Mouse (Mus musculus): Measurements from ENCODE around the gene Kpna4. TPM values are rescaled to one million over a fixed set of nuclear protein-coding genes. Genes with fewer than 3 reads are reported as not detected.

Kpna4 gene
- total RNA-seq, 1 experiment, result 33.8 TPM

DNA sequence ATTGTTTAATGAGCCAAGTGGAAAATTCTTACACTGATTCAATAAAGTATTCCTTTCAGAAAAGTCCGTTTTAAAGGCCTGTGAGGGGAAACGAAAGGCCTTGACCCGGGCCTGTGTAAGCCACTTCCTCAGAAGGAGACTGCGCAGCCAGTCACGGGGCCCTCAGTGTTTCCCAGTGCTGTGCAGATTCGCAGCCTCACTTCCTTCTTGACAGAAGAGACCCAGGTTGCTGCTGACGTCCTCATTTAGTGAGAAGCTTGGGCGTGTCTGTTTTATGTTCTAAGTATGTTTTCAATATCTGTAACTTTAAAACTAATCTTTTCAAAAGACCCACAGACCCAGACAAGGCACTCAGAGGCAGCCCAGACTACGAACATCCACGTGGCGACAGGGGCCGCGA, 29.6 kb upstream of the Kpna4 start:
- Histone ChIP-seq H3K4me3 (ENCODE audit: insufficient read depth in 1 of 2, low read depth in 1 of 2, low read length in 2 of 2, poor library complexity in 1 of 2, severe bottlenecking in 1 of 2) (no peak overlapping the region), H3K4me1 (ENCODE audit: control insufficient read depth in 2 of 2, insufficient read depth in 2 of 2, low read length in 2 of 2, poor library complexity in 1 of 2) (peaks cover 0 to 4% of the 10 kb centered on the region in 2 experiments; a peak in 1 of 4 replicates), H3K9ac (ENCODE audit: insufficient read depth, low read depth, low read length, poor library complexity, severe bottlenecking) (no peak overlapping the region), H3K27ac (ENCODE audit: insufficient read depth, low read depth, low read length, poor library complexity, severe bottlenecking) (no peak overlapping the region), H3K36me3 (ENCODE audit: control insufficient read depth, insufficient read depth, low read length, poor library complexity, severe bottlenecking) (no peaks in the 10 kb centered on the region), H3K9me3 (ENCODE audit: control insufficient read depth, insufficient read depth, low read depth, low read length) (no peaks in the 10 kb centered on the region)
- no peak for TF ChIP-seq ZC3H11A (IDR thresholded peaks at IDR 0.05; ENCODE audit: borderline replicate concordance, low read depth, low read length)
- TF ChIP-seq ZNF384 (IDR thresholded peaks at IDR 0.05; ENCODE audit: low read depth, low read length), result no peak
- TF ChIP-seq CHD2 (IDR thresholded peaks at IDR 0.05; ENCODE audit: low read depth, low read length), result no peak
- no peak for TF ChIP-seq MAFK (IDR thresholded peaks at IDR 0.05; ENCODE audit: insufficient read depth, low read depth, low read length)
- TF ChIP-seq HCFC1 (IDR thresholded peaks at IDR 0.05; ENCODE audit: borderline replicate concordance, insufficient read depth, low read length), result no peak
- DNase-seq (ENCODE audit: low read depth, low spot score), result no peak
- in situ Hi-C loops (cut with MboI; ENCODE audit: low sequenced_read_pairs in 2 of 2, unreplicated experiment in 2 of 2), result no loop called here

DNA sequence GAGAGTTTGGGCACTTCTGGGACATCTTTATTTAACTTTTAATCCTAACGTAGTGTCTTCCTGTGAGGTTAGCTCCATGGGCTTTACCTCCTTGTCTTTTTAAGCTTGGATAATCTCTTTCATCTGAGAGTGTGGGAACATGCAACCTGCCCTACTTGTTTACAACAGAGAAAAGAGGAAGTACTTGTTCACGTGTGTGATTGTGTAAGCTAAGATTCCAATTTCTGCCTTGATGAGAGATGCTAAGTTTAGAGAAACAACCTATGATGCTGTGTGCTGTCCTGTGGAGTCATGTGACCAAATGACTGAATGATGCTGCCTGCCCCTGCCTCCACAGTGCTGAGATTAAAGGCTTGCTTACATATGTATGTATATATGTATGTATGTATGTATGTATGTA, 27.8 kb upstream of the Kpna4 start:
- TF ChIP-seq HCFC1 (IDR thresholded peaks at IDR 0.05; ENCODE audit: borderline replicate concordance, insufficient read depth, low read length) (no peak), ZNF384 (IDR thresholded peaks at IDR 0.05; ENCODE audit: low read depth, low read length) (no peak), MAFK (IDR thresholded peaks at IDR 0.05; ENCODE audit: insufficient read depth, low read depth, low read length) (no peak), ZC3H11A (IDR thresholded peaks at IDR 0.05; ENCODE audit: borderline replicate concordance, low read depth, low read length) (no peak), CHD2 (IDR thresholded peaks at IDR 0.05; ENCODE audit: low read depth, low read length) (no peak)

DNA sequence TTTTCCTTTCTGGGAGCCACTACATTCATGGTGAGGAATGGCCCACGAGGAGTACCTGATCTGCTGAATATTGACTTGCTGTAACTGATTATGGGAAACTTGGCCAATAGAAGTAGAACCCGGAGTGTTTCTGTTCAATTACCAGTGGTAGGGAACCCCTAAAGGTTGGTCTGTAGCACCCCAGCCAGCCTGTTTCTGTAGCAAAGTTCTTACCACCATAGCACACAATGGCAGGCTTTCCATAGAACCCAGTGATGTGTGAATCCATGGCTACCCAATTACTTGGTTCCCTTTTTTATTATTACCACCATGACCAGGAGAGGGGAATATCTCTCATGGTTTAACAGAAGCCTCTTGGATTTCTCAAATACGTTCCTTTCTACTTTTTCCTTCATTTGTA, 24.0 kb upstream of the Kpna4 start:
- DNase-seq (ENCODE audit: low read depth, low spot score), result no peak
- Histone ChIP-seq H3K9me3 (ENCODE audit: control insufficient read depth, insufficient read depth, low read depth, low read length) (no peaks in the 10 kb centered on the region), H3K36me3 (ENCODE audit: control insufficient read depth, insufficient read depth, low read length, poor library complexity, severe bottlenecking) (no peaks in the 10 kb centered on the region), H3K9ac (ENCODE audit: insufficient read depth, low read depth, low read length, poor library complexity, severe bottlenecking) (no peak overlapping the region), H3K27ac (ENCODE audit: insufficient read depth, low read depth, low read length, poor library complexity, severe bottlenecking) (no peak overlapping the region), H3K4me3 (ENCODE audit: insufficient read depth in 1 of 2, low read depth in 1 of 2, low read length in 2 of 2, poor library complexity in 1 of 2, severe bottlenecking in 1 of 2) (no peak overlapping the region), H3K4me1 (ENCODE audit: control insufficient read depth in 2 of 2, insufficient read depth in 2 of 2, low read length in 2 of 2, poor library complexity in 1 of 2) (no peaks in the 10 kb centered on the region)
- no peak for TF ChIP-seq MAFK (IDR thresholded peaks at IDR 0.05; ENCODE audit: insufficient read depth, low read depth, low read length)
- TF ChIP-seq ZC3H11A (IDR thresholded peaks at IDR 0.05; ENCODE audit: borderline replicate concordance, low read depth, low read length), result no peak
- no peak for TF ChIP-seq ZNF384 (IDR thresholded peaks at IDR 0.05; ENCODE audit: low read depth, low read length)
- TF ChIP-seq HCFC1 (IDR thresholded peaks at IDR 0.05; ENCODE audit: borderline replicate concordance, insufficient read depth, low read length), result no peak
- no peak for TF ChIP-seq CHD2 (IDR thresholded peaks at IDR 0.05; ENCODE audit: low read depth, low read length)
- in situ Hi-C loops (cut with MboI; ENCODE audit: low sequenced_read_pairs in 2 of 2, unreplicated experiment in 2 of 2), result no loop called here

More for the DNA sequence above, 27.8 kb upstream of the Kpna4 start:
- H3K4me1 ChIP-seq (ENCODE audit: control insufficient read depth in 2 of 2, insufficient read depth in 2 of 2, low read length in 2 of 2, poor library complexity in 1 of 2), result peaks cover 0 to 4% of the 10 kb centered on the region in 2 experiments; a peak in 1 of 4 replicates
- no peaks in the 10 kb centered on the region for H3K36me3 ChIP-seq (ENCODE audit: control insufficient read depth, insufficient read depth, low read length, poor library complexity, severe bottlenecking)
- no peak overlapping the region for H3K4me3 ChIP-seq (ENCODE audit: insufficient read depth in 1 of 2, low read depth in 1 of 2, low read length in 2 of 2, poor library complexity in 1 of 2, severe bottlenecking in 1 of 2)
- H3K27ac ChIP-seq (ENCODE audit: insufficient read depth, low read depth, low read length, poor library complexity, severe bottlenecking), result no peak overlapping the region
- no peak for DNase-seq (ENCODE audit: low read depth, low spot score)
- H3K9me3 ChIP-seq (ENCODE audit: control insufficient read depth, insufficient read depth, low read depth, low read length), result no peaks in the 10 kb centered on the region
- in situ Hi-C loops (cut with MboI; ENCODE audit: low sequenced_read_pairs in 2 of 2, unreplicated experiment in 2 of 2), result no loop called here
- H3K9ac ChIP-seq (ENCODE audit: insufficient read depth, low read depth, low read length, poor library complexity, severe bottlenecking), result no peak overlapping the region

DNA sequence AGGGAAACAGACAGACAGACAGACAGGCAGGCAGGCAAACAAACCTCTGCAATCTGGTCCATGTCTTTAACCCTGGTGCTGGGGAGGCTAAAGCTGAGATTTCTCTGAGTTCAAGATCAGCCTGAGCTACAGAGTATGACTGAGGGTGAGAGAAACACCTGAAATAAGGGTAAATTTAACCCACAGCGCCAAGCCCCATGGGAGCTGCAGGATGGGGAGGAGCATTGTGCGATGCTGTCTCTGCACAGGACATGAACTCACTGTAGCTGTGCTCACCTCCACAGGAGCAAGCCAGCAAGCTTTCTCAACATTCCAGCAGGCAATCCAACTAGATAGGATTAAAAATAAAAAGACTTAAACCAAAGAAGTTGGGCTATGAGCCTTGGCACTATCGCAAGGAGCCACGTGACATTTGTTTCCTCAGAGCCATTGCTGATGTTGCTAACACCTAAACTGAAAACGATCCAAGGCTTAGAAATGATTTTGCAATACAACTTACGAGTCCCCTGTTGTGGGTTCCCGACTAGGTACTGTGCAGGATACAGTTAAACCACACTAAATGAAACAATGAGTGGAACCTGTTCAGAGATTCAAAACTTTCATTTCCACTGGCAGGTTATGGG, 15.6 kb upstream of the Kpna4 start:
- no peak for TF ChIP-seq MAFK (IDR thresholded peaks at IDR 0.05; ENCODE audit: insufficient read depth, low read depth, low read length)
- no peak for DNase-seq (ENCODE audit: low read depth, low spot score)

DNA sequence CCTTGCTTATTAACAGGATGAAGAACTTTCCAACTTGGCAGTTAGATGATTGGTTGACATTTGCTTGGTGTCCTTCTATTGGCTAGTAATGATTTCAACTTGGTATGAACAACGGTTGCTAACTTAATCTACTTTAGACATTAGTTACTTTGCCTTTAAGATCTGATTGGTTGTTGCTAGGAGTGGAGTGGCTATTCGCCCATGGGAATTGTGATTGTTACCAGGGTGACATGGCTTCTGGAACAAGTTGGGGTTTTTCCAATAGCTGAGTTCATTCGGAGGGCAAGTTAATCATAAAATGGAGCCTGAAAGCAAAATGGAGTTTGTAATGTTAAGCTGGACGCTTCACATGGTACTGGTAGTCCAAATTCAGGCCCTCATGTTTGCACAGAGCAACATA, 13.9 kb upstream of the Kpna4 start:
- H3K27ac ChIP-seq (ENCODE audit: insufficient read depth, low read depth, low read length, poor library complexity, severe bottlenecking), result no peak overlapping the region
- H3K9me3 ChIP-seq (ENCODE audit: control insufficient read depth, insufficient read depth, low read depth, low read length), result no peaks in the 10 kb centered on the region
- DNase-seq (ENCODE audit: low read depth, low spot score), result no peak
- TF ChIP-seq CHD2 (IDR thresholded peaks at IDR 0.05; ENCODE audit: low read depth, low read length) (no peak), ZC3H11A (IDR thresholded peaks at IDR 0.05; ENCODE audit: borderline replicate concordance, low read depth, low read length) (no peak), HCFC1 (IDR thresholded peaks at IDR 0.05; ENCODE audit: borderline replicate concordance, insufficient read depth, low read length) (no peak), ZNF384 (IDR thresholded peaks at IDR 0.05; ENCODE audit: low read depth, low read length) (no peak), MAFK (IDR thresholded peaks at IDR 0.05; ENCODE audit: insufficient read depth, low read depth, low read length) (no peak)
- no peaks in the 10 kb centered on the region for H3K4me1 ChIP-seq (ENCODE audit: control insufficient read depth in 2 of 2, insufficient read depth in 2 of 2, low read length in 2 of 2, poor library complexity in 1 of 2)
- in situ Hi-C loops (cut with MboI; ENCODE audit: low sequenced_read_pairs in 2 of 2, unreplicated experiment in 2 of 2), result no loop called here
- no peaks in the 10 kb centered on the region for H3K36me3 ChIP-seq (ENCODE audit: control insufficient read depth, insufficient read depth, low read length, poor library complexity, severe bottlenecking)
- no peak overlapping the region for H3K9ac ChIP-seq (ENCODE audit: insufficient read depth, low read depth, low read length, poor library complexity, severe bottlenecking)
- no peak overlapping the region for H3K4me3 ChIP-seq (ENCODE audit: insufficient read depth in 1 of 2, low read depth in 1 of 2, low read length in 2 of 2, poor library complexity in 1 of 2, severe bottlenecking in 1 of 2)

More for the DNA sequence above, 15.6 kb upstream of the Kpna4 start:
- Histone ChIP-seq H3K27ac (ENCODE audit: insufficient read depth, low read depth, low read length, poor library complexity, severe bottlenecking) (no peak overlapping the region), H3K9me3 (ENCODE audit: control insufficient read depth, insufficient read depth, low read depth, low read length) (no peaks in the 10 kb centered on the region), H3K36me3 (ENCODE audit: control insufficient read depth, insufficient read depth, low read length, poor library complexity, severe bottlenecking) (no peaks in the 10 kb centered on the region), H3K4me3 (ENCODE audit: insufficient read depth in 1 of 2, low read depth in 1 of 2, low read length in 2 of 2, poor library complexity in 1 of 2, severe bottlenecking in 1 of 2) (no peak overlapping the region), H3K9ac (ENCODE audit: insufficient read depth, low read depth, low read length, poor library complexity, severe bottlenecking) (no peak overlapping the region), H3K4me1 (ENCODE audit: control insufficient read depth in 2 of 2, insufficient read depth in 2 of 2, low read length in 2 of 2, poor library complexity in 1 of 2) (no peaks in the 10 kb centered on the region)
- in situ Hi-C loops (cut with MboI; ENCODE audit: low sequenced_read_pairs in 2 of 2, unreplicated experiment in 2 of 2), result no loop called here

Data from ES-E14 (cell line).